Mouse (Mus musculus) midbrain, embryonic 14.5 days (tissue): ENCODE measurements around the gene Slc5a9. TPM values are rescaled to one million over a fixed set of nuclear protein-coding genes. Genes with fewer than 3 reads are reported as not detected.

Source experiments
- ATAC-seq: fragments of 200-750 bp; cut with Nextera tagmentation; 2 replicates; pipeline ENCODE4 v1.8.0; 2017; ENCODE audit warnings: moderate number of reproducible peaks, moderate library complexity; ENCODE audit not compliant: low FRiP score, low TSS enrichment
- DNase-seq: peaks from one replicate; pipeline ENCODE4 v3.0.0-alpha.2; 2015
- H3K27ac ChIP-seq: fragments of 300-500 bp; sonication (generic); replicated peaks from 2 replicates; pipeline ENCODE4 v1.5.1; 2014; ENCODE audit warnings: mild to moderate bottlenecking, low read depth, low read length, moderate library complexity
- H3K27me3 ChIP-seq: fragments of 300-500 bp; sonication (generic); 2 replicates; pipeline ENCODE4 v1.6.1; 2014; ENCODE audit warnings: low read length, control low read depth, mixed read lengths; ENCODE audit not compliant: control insufficient read depth, insufficient read depth
- H3K36me3 ChIP-seq: fragments of 300-500 bp; sonication (generic); 2 replicates; pipeline ENCODE4 v1.6.1; 2014; ENCODE audit warnings: low read length, control low read depth; ENCODE audit not compliant: control insufficient read depth, insufficient read depth
- H3K4me1 ChIP-seq: fragments of 300-500 bp; sonication (generic); 2 replicates; pipeline ENCODE4 v1.6.1; 2014; ENCODE audit warnings: mild to moderate bottlenecking, antibody characterized with exemption, low read length, control low read depth; ENCODE audit not compliant: control insufficient read depth, insufficient read depth
- H3K4me2 ChIP-seq: fragments of 300-500 bp; sonication (generic); 2 replicates; pipeline ENCODE4 v1.6.1; 2014; ENCODE audit warnings: mild to moderate bottlenecking, low read length, moderate library complexity
- H3K4me3 ChIP-seq: fragments of 300-500 bp; sonication (generic); replicated peaks from 2 replicates; pipeline ENCODE4 v1.5.1; 2014; ENCODE audit warnings: low read depth, low read length
- H3K9ac ChIP-seq: fragments of 300-500 bp; sonication (generic); replicated peaks from 2 replicates; pipeline ENCODE4 v1.6.1; 2014; ENCODE audit warnings: mild to moderate bottlenecking, low read length, moderate library complexity
- H3K9me3 ChIP-seq: fragments of 300-500 bp; sonication (generic); 2 replicates; pipeline ENCODE4 v1.6.1; 2016; ENCODE audit warnings: low read length, control low read depth, mixed read lengths; ENCODE audit not compliant: control insufficient read depth
- WGBS: fragments of 180-500 bp; shearing (Covaris S2); extraction: QIAGEN DNeasy Blood & Tissue Kit; methylation state at CpG from one replicate; pipeline ENCODE4 v1.1.7; 2014; 5-methylcytosine and 5-hydroxymethylcytosine counted together
- polyA plus RNA-seq: library from polyadenylated mRNA; unstranded; fragments of >200 nt; fragmentation: Nextera tagmentation; extraction: Ambion mirVana; gene quantifications from 2 replicates; pipeline ENCODE4 v1.2.1, GENCODE M21; 2014

The Slc5a9 gene
- polyA plus RNA-seq, 1 experiment from 2014 or later, result not detected

DNA sequence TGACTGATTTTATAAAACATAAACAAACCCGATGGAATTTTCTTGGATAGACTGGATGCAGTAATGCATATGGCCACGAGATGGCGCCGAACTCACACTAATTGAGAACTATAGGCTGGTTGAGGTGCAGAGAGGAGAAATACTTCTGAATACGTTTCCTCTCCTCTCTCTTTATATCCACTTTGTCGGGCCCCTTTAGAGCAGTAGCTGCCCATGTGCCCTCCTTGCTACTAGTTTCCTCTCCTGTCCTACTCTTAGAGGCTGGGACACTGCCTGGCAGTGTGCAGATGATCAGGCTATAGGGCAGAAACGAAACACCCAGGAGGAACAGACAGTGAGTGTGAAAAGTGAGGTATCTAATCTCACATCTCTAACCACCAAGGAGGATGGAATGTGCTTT is 16.7 kb downstream of the Slc5a9 start:
- no peaks in the 10 kb centered on the region for H3K36me3 ChIP-seq
- peak; percentile 57; the same call in 1 of the 2 replicates for ATAC-seq
- H3K4me3 ChIP-seq, result no peak overlapping the region
- H3K4me1 ChIP-seq, result no peaks in the 10 kb centered on the region
- H3K27ac ChIP-seq, result no peak overlapping the region
- WGBS, result 14% methylated on average over 7 of the region's 7 CpGs
- DNase-seq, result peak; percentile 86
- H3K9me3 ChIP-seq, result no peaks in the 10 kb centered on the region
- H3K27me3 ChIP-seq, result no peaks in the 10 kb centered on the region
- no peak overlapping the region for H3K4me2 ChIP-seq
- no peak overlapping the region for H3K9ac ChIP-seq

GRCm38 (mm10) chr4:111883543-111883942 is 19.2 kb downstream of the Slc5a9 start:
- no peaks in the 10 kb centered on the region for H3K27me3 ChIP-seq
- no peak overlapping the region for H3K27ac ChIP-seq
- H3K4me1 ChIP-seq, result no peaks in the 10 kb centered on the region
- H3K4me3 ChIP-seq, result no peak overlapping the region
- WGBS, result 88% methylated on average over 12 of the region's 12 CpGs
- no peak overlapping the region for H3K9ac ChIP-seq
- no peaks in the 10 kb centered on the region for H3K36me3 ChIP-seq
- DNase-seq (no peak), ATAC-seq (no peak)
- H3K4me2 ChIP-seq, result no peak overlapping the region
- H3K9me3 ChIP-seq, result no peaks in the 10 kb centered on the region

DNA sequence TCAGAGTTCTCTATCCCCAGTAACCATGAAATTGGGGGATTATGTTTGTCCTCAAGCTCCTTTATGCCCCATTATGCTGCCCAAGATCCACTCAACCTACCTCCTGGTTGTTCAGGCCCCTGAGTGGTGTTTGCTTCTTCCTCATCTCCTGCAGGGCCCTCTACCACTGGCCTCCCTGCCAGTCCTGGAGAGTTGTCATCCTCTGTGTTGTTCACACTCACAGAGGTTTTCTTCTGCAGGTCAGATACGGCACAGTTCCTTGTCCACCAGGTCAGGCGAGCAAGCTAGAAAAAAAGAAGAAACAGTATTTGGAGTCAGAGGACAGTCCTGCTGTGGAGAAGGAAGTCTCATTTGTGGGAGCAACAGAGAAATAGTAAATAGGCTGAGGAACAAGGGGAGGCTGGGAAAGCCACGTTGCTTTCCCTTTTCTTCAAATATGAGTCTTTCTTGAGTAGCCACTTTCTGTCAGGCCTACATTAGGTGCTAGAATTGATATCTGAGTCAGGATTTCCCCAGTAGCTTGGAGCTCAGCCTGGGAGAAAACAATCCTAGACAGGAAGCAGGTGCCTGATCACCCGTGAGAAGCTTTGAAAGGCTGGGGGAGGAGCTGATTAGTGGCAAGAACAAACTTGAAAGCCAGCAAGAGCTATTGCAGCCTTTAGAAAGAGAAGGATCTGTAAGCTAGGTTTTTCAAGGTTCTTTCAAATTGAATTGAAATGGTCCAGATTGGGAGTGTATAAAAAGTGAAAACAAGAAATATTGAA is 22.4 kb downstream of the Slc5a9 start:
- Histone ChIP-seq H3K4me2 (no peak overlapping the region), H3K9me3 (no peaks in the 10 kb centered on the region), H3K27me3 (no peaks in the 10 kb centered on the region), H3K9ac (no peak overlapping the region), H3K4me1 (no peaks in the 10 kb centered on the region), H3K36me3 (no peaks in the 10 kb centered on the region), H3K4me3 (no peak overlapping the region), H3K27ac (no peak overlapping the region)
- DNase-seq (no peak), ATAC-seq (no peak)
- 50% methylated on average over 4 of the region's 4 CpGs for WGBS

DNA sequence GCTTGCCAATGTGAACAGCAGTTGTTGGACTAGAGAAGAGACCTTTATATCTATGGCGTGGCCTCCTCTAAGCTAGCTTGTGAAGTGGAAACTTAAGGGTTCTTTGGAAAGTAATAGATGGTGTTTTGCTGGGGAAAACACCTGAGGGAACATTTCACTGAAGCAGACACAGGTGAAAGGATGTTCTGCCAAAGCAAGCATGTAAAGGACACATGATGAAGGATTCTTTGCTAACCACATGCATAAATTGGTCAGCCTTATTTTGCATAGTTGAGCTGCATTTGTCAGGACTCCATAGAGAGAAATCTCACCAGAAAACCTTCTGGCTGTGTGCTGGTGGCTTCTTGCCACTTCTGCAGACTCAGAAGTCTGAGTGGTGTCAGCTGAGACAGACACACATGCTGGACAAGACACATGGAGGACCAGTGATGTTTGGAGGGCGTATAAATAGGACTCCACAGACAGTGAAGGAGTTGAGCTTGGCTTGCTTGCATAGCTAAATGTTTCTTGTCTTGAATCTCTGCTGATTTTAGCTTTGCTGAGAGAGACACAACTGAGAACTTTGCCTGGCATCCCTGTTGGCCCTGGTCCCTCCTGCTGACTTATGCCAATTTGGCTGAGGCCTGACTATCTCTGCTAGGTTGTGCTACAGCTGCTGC is 34.8 kb downstream of the Slc5a9 start:
- no peak overlapping the region for H3K4me3 ChIP-seq
- 85% methylated on average over 2 of the region's 2 CpGs for WGBS
- DNase-seq (no peak), ATAC-seq (no peak)
- H3K27me3 ChIP-seq, result no peaks in the 10 kb centered on the region
- H3K4me1 ChIP-seq, result no peaks in the 10 kb centered on the region
- no peaks in the 10 kb centered on the region for H3K9me3 ChIP-seq
- no peak overlapping the region for H3K4me2 ChIP-seq
- no peak overlapping the region for H3K9ac ChIP-seq
- H3K36me3 ChIP-seq, result no peaks in the 10 kb centered on the region
- H3K27ac ChIP-seq, result no peak overlapping the region

- no peak overlapping the region for H3K4me2 ChIP-seq
- H3K4me3 ChIP-seq, result no peak overlapping the region
- no peaks in the 10 kb centered on the region for H3K27me3 ChIP-seq
- H3K4me1 ChIP-seq, result no peaks in the 10 kb centered on the region
- ATAC-seq (no peak), DNase-seq (no peak)
- no peak overlapping the region for H3K9ac ChIP-seq
- H3K36me3 ChIP-seq, result no peaks in the 10 kb centered on the region
- no peak overlapping the region for H3K27ac ChIP-seq
- 91% methylated on average over 5 of the region's 5 CpGs for WGBS
- H3K9me3 ChIP-seq, result no peaks in the 10 kb centered on the region
These were observed 36.0 kb downstream of the Slc5a9 start for GRCm38 (mm10) chr4:111866701-111867100.

DNA sequence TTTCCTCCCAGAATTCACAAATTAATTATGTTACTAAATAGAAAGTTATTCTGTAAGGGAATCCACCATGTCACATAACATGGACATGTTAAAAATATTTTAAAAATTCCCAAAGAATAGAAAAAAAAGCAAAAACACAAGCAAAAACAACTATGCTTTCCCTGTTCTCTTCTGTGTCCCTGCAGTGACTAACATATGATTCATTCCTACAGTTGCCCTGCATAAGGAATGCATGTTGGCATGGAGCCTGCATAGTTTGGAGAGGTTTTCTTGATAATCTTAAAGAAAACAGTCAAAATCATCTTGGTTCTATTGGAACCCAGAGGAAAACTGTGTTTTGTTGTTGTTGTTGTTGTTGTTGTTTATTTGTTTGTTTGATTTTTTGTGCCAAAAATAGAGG is 50.1 kb downstream of the Slc5a9 start:
- Histone ChIP-seq H3K36me3 (no peaks in the 10 kb centered on the region), H3K4me3 (no peak overlapping the region), H3K9me3 (no peaks in the 10 kb centered on the region), H3K4me2 (no peak overlapping the region), H3K27me3 (no peaks in the 10 kb centered on the region), H3K27ac (no peak overlapping the region), H3K4me1 (no peaks in the 10 kb centered on the region), H3K9ac (no peak overlapping the region)
- no peak for DNase-seq
- ATAC-seq, result no peak

DNA sequence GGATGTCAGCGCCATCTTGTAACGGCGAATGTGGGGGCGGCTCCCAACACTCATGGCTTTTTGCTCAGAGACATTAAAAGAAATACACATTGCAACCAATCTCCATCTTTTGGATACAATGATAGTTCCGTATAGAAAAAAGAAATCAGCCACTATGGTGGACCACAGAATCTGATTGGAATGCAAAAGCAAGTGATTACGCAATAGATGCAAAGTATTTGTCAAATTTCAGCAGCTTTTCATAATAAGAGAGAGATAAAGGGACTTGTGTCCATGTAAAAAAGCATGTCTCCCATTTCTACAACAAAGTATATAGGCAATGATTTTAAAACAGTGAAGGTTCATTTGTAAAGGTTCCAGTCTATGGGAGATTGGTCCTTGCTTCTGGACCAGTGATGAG is 63.8 kb downstream of the Slc5a9 start:
- 98% methylated on average over 6 of the region's 6 CpGs for WGBS
- DNase-seq (no peak), ATAC-seq (no peak)
- Histone ChIP-seq H3K27ac (no peak overlapping the region), H3K27me3 (no peaks in the 10 kb centered on the region), H3K9ac (no peak overlapping the region), H3K4me1 (no peaks in the 10 kb centered on the region), H3K4me3 (no peak overlapping the region), H3K9me3 (no peaks in the 10 kb centered on the region), H3K36me3 (no peaks in the 10 kb centered on the region), H3K4me2 (no peak overlapping the region)
